Mouse (Mus musculus) ovary, postnatal 14 days (tissue): ENCODE data around the gene Brox.
"Not testable (repeated sequence)": the region's sequence is repeated elsewhere in the genome, so short reads cannot be mapped to it uniquely, and the experiment has no call there.

ENCODE experiments used
- DNase-seq: peaks from one replicate; pipeline ENCODE4 v3.0.0; 2022; ENCODE audit warnings: low spot score

Gene Brox

GRCm38 (mm10) chr1:183296877-183297383 is at the start of gene Brox:
Gene Brox (minus strand): TSS chr1:183297269.
- peak; percentile 95 for DNase-seq

- no peak for DNase-seq
Observed at GRCm38 (mm10) chr1:183345817-183346195, 48.7 kb upstream of the Brox start.

- peak; percentile 77 for DNase-seq
Observed at GRCm38 (mm10) chr1:183344886-183345816, 48.1 kb upstream of the Brox start.

- not testable (repeated sequence) for DNase-seq
Observed at GRCm38 (mm10) chr1:183342902-183343301, 45.8 kb upstream of the Brox start.

- DNase-seq = no peak
Observed at GRCm38 (mm10) chr1:183327171-183327570, 30.1 kb upstream of the Brox start.

DNA sequence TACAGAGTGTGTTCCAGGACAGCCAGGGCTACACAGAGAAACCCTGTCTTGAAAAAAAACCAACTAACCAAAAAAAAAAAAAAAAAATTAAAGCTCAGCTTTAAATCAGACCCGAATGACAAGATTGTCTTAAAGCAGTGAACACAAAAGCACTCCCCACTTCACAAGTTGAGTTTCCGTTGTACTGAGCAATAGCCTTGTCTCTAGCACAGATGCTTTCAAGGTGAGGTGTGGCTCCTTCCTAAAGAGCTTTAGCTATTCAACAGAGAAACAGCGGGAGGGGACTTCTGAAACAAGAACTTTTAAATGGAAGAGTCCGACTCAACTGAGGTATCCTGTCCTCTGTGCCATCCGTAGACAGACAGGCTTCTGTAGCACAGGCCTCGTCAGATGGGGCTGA is 27.4 kb upstream of the Brox start:
- no peak for DNase-seq

DNA sequence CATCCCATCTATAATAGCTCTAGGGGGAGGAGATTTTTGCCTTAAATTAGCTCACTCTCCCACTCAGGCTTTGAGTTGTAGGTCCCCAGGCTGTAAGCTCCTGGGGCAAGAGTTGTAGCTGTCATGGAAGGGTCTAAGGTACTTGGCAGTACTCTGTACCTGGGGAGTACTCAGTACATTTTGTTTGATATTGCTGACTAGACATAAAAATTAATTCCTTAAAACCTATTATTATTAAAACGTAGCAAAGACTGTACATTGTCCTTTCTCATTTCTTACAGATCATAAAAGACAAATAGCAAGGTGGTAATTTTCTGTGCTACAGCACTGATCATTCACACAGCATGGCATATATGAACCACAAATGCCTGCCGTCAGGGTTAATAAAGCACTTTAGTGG is 26.9 kb upstream of the Brox start:
- no peak for DNase-seq

DNA sequence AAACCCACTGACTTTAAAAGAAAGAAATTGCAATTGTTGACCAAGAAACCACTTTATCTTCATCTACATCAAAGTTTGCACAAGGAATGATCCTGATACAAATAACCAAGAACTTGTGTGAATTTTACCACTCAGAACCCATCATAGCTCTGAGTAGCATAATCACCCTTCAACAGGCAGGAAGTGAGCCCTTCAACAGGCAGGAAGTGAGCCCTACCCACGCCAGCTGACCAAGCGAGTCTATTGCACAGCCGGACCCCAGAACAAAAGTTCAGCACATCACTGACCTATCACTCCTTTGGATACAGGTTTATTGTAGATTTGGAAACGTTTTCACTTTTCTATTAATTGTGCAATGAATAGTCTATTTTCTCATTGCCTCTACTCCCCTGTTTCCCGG is 25.4 kb upstream of the Brox start:
- not testable (repeated sequence) for DNase-seq

GRCm38 (mm10) chr1:183320708-183321107 is 23.6 kb upstream of the Brox start:
- no peak for DNase-seq

- no peak for DNase-seq
Observed at GRCm38 (mm10) chr1:183315783-183316182, 18.7 kb upstream of the Brox start.

DNA sequence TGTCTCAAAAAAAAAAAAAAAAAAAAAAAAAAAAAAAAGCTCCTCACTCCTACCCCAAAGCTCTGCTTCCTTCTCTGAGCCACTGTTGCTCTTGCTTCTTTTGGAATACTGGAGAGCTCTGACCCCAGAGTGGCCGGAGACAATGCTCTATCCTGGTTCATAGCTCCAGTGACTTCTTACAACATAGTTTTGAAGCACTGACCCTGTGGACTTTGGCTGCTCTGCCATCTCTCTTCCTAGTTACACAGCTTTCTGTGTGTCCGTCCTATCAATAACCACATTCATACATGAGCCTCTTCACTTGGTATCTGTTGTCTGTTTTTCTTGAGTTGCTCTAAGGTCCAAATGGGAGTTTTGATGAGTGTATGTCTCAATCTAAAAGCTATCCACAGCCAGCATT is 15.0 kb upstream of the Brox start:
- no peak for DNase-seq

GRCm38 (mm10) chr1:183309601-183310000 is 12.5 kb upstream of the Brox start:
- not testable (repeated sequence) for DNase-seq

DNA sequence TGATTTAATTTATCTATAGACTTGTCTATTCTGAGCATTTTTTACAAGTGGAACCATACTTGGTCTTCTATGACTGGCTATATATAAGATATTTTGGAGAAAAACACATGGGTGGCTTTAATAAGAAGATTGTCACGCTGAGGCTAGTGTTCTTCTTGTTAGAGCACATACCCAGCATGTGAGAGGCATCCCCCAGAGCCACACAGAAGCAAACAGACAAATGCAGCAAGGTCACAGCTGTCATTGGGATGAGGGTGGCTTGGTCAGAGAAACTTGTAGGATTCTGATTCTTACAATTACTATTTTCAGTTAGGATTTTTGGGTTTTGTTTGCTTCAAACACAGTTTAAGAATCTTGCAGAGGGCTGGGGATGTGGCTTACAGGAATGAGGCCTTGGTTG is 11.4 kb upstream of the Brox start:
- DNase-seq = no peak

DNA sequence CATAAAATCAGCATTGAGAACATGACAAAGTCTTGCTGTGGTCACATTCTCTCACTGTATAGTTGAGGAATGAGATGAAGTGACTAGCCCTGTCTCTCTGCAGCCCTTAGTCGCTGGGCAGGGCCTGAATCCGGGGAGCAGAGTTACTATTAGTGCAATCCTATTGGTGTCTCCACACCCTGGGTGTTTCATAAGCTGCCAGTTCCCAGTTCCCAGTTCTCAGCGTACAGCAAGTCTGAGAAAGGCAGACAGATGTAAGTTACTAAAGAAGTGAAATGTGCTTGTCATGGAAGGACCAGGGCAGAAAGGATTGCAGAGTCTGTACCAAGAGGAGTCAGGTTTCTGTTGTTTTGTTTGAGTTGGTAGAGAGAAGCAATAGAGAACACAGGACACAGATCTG is 10.5 kb upstream of the Brox start:
- no peak for DNase-seq

DNA sequence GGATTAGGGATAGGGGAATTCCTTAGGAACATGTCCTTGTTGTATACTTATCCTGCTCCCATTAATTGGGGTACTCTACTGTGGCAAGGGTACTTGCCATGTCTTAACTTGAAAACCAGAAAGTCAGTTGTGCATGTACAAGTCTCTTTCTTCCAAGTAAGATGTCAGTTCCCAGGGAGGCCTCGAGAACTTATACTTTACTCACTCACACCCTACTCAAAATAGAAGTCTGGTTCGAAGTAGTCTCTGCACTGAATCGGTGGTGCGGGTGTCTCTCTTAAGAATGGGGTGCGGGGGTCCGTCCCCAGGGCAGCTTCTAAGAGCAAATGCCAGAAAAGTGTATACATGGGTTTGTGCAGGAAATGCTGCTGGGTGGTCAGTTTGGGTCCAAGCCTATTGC is 2.1 kb upstream of the Brox start:
- peak; percentile 100 for DNase-seq

DNA sequence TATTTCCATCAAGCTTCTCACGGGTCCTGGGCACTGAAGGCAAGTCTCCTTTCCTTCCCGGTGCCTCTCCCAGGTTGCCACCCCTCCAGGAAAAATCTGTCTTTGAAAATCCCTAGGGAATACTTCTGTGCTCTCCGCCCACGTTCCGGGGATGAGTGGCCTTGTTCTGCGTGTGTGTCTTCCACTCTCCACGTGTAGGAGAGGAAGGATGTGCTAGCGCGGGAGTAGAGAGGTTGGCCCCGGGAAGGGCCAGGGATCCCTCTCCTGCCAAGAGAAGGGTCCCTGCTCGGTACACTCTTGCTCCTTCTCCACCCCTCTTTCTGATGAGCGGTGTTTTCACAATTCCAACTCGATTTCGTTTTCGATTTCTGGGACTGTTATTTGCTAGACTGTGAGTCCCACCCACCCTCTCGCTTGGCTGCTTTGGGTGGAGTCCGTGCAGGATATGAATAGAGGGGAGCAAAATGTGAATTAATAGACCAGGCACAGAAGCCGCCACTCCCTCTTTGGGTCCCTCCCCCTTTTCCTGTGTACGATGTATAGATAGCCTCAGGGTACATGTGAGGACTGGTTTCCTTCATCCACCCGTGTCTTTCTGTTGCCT is 919 bp upstream of the Brox start:
- DNase-seq = peak; percentile 7

GRCm38 (mm10) chr1:183297473-183297885 is 410 bp upstream of the Brox start:
- DNase-seq = peak; percentile 26

GRCm38 (mm10) chr1:183296465-183296864 is 604 bp downstream of the Brox start, which contains the start of gene Aida:
Gene Aida (plus strand): TSS chr1:183296590.
- DNase-seq = no peak

DNA sequence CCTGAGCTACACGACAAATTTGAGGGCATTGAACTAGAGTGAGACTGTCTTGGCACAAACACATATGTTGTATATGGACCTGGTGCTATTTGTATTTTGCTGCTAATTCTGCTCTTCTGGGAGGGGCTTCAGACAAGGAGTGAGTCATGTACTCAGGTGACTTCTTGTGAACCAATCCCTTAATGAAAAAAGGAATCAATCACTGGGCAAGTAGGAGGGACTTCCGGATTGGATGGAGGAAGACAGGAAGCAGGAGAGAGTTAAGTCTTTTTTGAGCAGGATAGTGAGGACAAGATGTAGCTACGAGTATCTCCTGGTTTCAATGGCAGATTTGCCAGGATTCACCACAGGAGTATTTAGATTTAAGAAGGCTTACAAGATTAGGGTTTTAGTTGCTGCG is 7.5 kb downstream of the Brox start:
- no peak for DNase-seq

- DNase-seq = no peak
Observed at GRCm38 (mm10) chr1:183288351-183288750, 8.7 kb downstream of the Brox start.

GRCm38 (mm10) chr1:183275763-183276162 is 21.3 kb downstream of the Brox start:
- no peak for DNase-seq

DNA sequence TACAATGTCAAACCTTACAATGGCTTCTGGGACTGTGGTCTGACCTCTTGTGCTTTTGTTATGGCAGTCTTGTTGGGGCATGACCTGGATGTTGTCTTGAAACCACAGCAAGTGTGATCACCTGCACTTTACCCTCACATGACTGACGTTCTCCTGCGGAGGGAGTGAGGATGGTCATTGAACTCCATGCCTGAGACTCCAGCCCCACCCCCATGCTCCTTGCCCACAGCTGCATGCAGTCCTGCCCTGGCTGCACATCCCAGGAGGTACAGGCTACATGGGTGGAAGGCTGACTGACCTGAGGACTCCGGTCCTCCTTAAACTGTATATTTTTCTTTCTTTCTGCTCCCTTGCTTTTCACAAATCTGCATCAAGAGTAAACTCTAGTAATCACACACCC is 22.7 kb downstream of the Brox start:
- no peak for DNase-seq
